Mouse (Mus musculus) kidney, adult 2 months (tissue): ENCODE data around the gene 4921504E06Rik. TPM values are rescaled to one million over a fixed set of nuclear protein-coding genes. Genes with fewer than 3 reads are reported as not detected.

ENCODE experiments used
- DNase-seq: peaks from one replicate; pipeline ENCODE4 v3.0.0; 2021
- H3K27ac ChIP-seq: fragments of 200-500 bp; 2 replicates; pipeline ENCODE4 v1.5.1; 2012; ENCODE audit warnings: low read depth, low read length, control low read depth, inconsistent platforms; ENCODE audit not compliant: insufficient read depth
- H3K27me3 ChIP-seq: fragments of 200-500 bp; replicated peaks from 2 replicates; pipeline ENCODE4 v1.6.1; 2012; ENCODE audit warnings: mild to moderate bottlenecking, moderate library complexity, low read length, inconsistent platforms; ENCODE audit not compliant: control insufficient read depth, insufficient read depth
- H3K36me3 ChIP-seq: fragments of 200-500 bp; 2 replicates; pipeline ENCODE4 v1.6.1; 2012; ENCODE audit warnings: mild to moderate bottlenecking, moderate library complexity, low read length, inconsistent platforms; ENCODE audit not compliant: control insufficient read depth, insufficient read depth
- H3K4me1 ChIP-seq: fragments of 200-500 bp; 2 replicates; pipeline ENCODE4 v1.6.1; 2011; ENCODE audit warnings: low read length; ENCODE audit not compliant: control insufficient read depth, insufficient read depth
- H3K4me3 ChIP-seq: fragments of 200-500 bp; 2 replicates; pipeline ENCODE4 v1.5.1; 2011; ENCODE audit warnings: mild to moderate bottlenecking, low read depth, low read length, control low read depth; ENCODE audit not compliant: insufficient read depth
- CTCF ChIP-seq: fragments of 200-500 bp; conservative IDR thresholded peaks from 2 replicates; pipeline ENCODE4 v1.5.1; 2011; ENCODE audit warnings: low read depth, mild to moderate bottlenecking, control low read depth, low read length, moderate library complexity, mixed read lengths; ENCODE audit not compliant: insufficient read depth, insufficient read length
- POLR2A ChIP-seq: fragments of 200-500 bp; IDR thresholded peaks from one replicate; pipeline ENCODE4 v1.6.1; 2011; ENCODE audit warnings: low read depth, low read length, control low read depth
- WGBS: fragments of 180-500 bp; shearing (Covaris S2); methylation state at CpG from one replicate; pipeline ENCODE4 v1.1.7; 2018; 5-methylcytosine and 5-hydroxymethylcytosine counted together
- polyA plus RNA-seq: library from polyadenylated mRNA; depleted of rRNA; stranded (reverse); fragments of >200 nt; gene quantifications from 2 replicates; pipeline ENCODE4 v1.2.3, GENCODE M21; 2012

4921504E06Rik gene
- polyA plus RNA-seq, 1 experiment = not detected

- DNase-seq = no peak
- 45% methylated on average over 5 of the region's 5 CpGs for WGBS
- Histone ChIP-seq H3K27ac (no peak overlapping the region), H3K27me3 (no peaks in the 10 kb centered on the region), H3K4me3 (no peak overlapping the region), H3K36me3 (no peaks in the 10 kb centered on the region), H3K4me1 (no peaks in the 10 kb centered on the region)
- no peak for TF ChIP-seq POLR2A
- TF ChIP-seq CTCF = no peak
Observed at GRCm38 (mm10) chr2:19511032-19511431, 42.7 kb downstream of the 4921504E06Rik start.

GRCm38 (mm10) chr2:19505744-19506143 lies 48.0 kb downstream of the 4921504E06Rik start:
- H3K36me3 ChIP-seq = no peaks in the 10 kb centered on the region
- H3K4me1 ChIP-seq = no peaks in the 10 kb centered on the region
- no peak overlapping the region for H3K4me3 ChIP-seq
- no peaks in the 10 kb centered on the region for H3K27me3 ChIP-seq
- DNase-seq = no peak
- H3K27ac ChIP-seq = no peak overlapping the region
- TF ChIP-seq POLR2A (no peak), CTCF (no peak)
- WGBS = 87% methylated on average over 1 of the region's 1 CpGs

- TF ChIP-seq CTCF (no peak), POLR2A (no peak)
- H3K4me3 ChIP-seq = no peak overlapping the region
Observed at GRCm38 (mm10) chr2:19490262-19490661, 63.5 kb downstream of the 4921504E06Rik start.

GRCm38 (mm10) chr2:19461940-19462339 lies 91.8 kb downstream of the 4921504E06Rik start:
- Histone ChIP-seq H3K36me3 (no peaks in the 10 kb centered on the region), H3K4me1 (no peaks in the 10 kb centered on the region), H3K27ac (no peak overlapping the region), H3K4me3 (no peak overlapping the region), H3K27me3 (no peaks in the 10 kb centered on the region)
- DNase-seq = no peak
- TF ChIP-seq POLR2A (no peak), CTCF (no peak)
- 35% methylated on average over 2 of the region's 2 CpGs for WGBS

More at GRCm38 (mm10) chr2:19490262-19490661, 63.5 kb downstream of the 4921504E06Rik start:
- Histone ChIP-seq H3K36me3 (no peaks in the 10 kb centered on the region), H3K4me1 (no peaks in the 10 kb centered on the region), H3K27me3 (no peaks in the 10 kb centered on the region), H3K27ac (no peak overlapping the region)
- no peak for DNase-seq
- WGBS = 72% methylated on average over 3 of the region's 3 CpGs

GRCm38 (mm10) chr2:19458785-19459184 lies 94.9 kb downstream of the 4921504E06Rik start:
- H3K36me3 ChIP-seq = no peaks in the 10 kb centered on the region
- no peak overlapping the region for H3K27ac ChIP-seq
- TF ChIP-seq POLR2A = no peak
- no peak for TF ChIP-seq CTCF
- no peak overlapping the region for H3K4me3 ChIP-seq
- no peaks in the 10 kb centered on the region for H3K4me1 ChIP-seq
- WGBS = 52% methylated on average over 2 of the region's 2 CpGs
- DNase-seq = no peak
- H3K27me3 ChIP-seq = no peaks in the 10 kb centered on the region; the same call in 1 of the 2 replicates

DNA sequence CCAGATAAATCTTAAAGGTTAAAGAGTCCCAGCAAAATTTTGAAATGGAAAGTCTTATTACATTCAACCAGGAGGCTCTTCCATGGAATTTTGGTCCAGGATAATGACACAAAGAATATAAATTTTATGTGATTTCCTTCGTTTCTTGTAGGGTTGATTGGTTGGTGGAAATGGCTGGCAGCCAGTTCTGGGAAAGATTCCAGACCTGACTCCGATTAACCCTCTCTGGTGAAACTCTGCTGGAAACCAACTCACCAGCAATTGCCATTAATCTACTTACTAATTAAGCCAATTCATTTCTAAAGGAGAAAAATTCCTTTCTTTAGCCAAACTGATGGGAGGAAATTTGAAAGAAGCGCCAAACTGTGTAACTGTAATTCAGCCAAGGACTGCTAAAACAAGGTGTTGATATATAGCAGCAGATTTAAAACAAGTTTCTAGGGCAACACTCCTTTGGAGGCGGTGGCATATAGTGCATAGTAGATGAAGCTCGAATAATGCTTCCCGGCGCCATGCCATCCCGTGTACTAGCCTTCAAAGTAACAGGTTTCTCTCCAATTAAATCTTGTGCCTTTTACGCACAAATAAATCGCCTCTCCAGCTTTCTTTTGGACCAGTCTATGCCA lies 97.7 kb downstream of the 4921504E06Rik start:
- H3K27ac ChIP-seq = no peak overlapping the region
- no peak overlapping the region for H3K4me3 ChIP-seq
- no peak for TF ChIP-seq POLR2A
- TF ChIP-seq CTCF = no peak
- H3K27me3 ChIP-seq = no peaks in the 10 kb centered on the region; the same call in 1 of the 2 replicates
- no peaks in the 10 kb centered on the region for H3K4me1 ChIP-seq
- no peaks in the 10 kb centered on the region for H3K36me3 ChIP-seq
- DNase-seq = no peak
- 9% methylated on average over 10 of the region's 10 CpGs for WGBS

GRCm38 (mm10) chr2:19455228-19455627 lies 98.5 kb downstream of the 4921504E06Rik start:
- Histone ChIP-seq H3K36me3 (no peaks in the 10 kb centered on the region), H3K27me3 (no peaks in the 10 kb centered on the region; the same call in 1 of the 2 replicates), H3K4me1 (no peaks in the 10 kb centered on the region), H3K27ac (no peak overlapping the region), H3K4me3 (no peak overlapping the region)
- DNase-seq = no peak
- TF ChIP-seq CTCF = no peak
- no peak for TF ChIP-seq POLR2A
- 2% methylated on average over 5 of the region's 5 CpGs for WGBS
